Mouse (Mus musculus) kidney, embryonic 14.5 days (tissue): ENCODE measurements at regions not wholly inside any gene's neighbourhood (a gene's known extent, or its start where the extent isn't known, plus 50 kb on each side); places are given as distances from the start of the nearest gene placed in this dataset.

Source experiments
- ATAC-seq: fragments of 200-750 bp; cut with Nextera tagmentation; 2 replicates; pipeline ENCODE4 v1.8.0; 2017; ENCODE audit warnings: moderate number of reproducible peaks, mild to moderate bottlenecking, moderate TSS enrichment, moderate library complexity; ENCODE audit not compliant: low FRiP score, low TSS enrichment
- H3K27ac ChIP-seq: fragments of 300-500 bp; sonication (generic); 2 replicates; pipeline ENCODE4 v1.5.1; 2014; ENCODE audit warnings: low read depth, mild to moderate bottlenecking, low read length, moderate library complexity, mixed read lengths
- H3K27me3 ChIP-seq: fragments of 300-500 bp; sonication (generic); 2 replicates; pipeline ENCODE4 v1.6.1; 2014; ENCODE audit warnings: mild to moderate bottlenecking, low read length; ENCODE audit not compliant: control insufficient read depth, insufficient read depth
- H3K36me3 ChIP-seq: fragments of 300-500 bp; sonication (generic); 2 replicates; pipeline ENCODE4 v1.6.1; 2014; ENCODE audit warnings: low read length, mixed read lengths; ENCODE audit not compliant: control insufficient read depth, insufficient read depth
- H3K4me1 ChIP-seq: fragments of 300-500 bp; sonication (generic); 2 replicates; pipeline ENCODE4 v1.6.1; 2014; ENCODE audit warnings: low read length, mixed read lengths; ENCODE audit not compliant: control insufficient read depth, insufficient read depth
- H3K4me2 ChIP-seq: fragments of 300-500 bp; sonication (generic); replicated peaks from 2 replicates; pipeline ENCODE4 v1.6.1; 2014; ENCODE audit warnings: low read depth, mild to moderate bottlenecking, low read length
- H3K4me3 ChIP-seq: fragments of 300-500 bp; sonication (generic); 2 replicates; pipeline ENCODE4 v1.5.1; 2014; ENCODE audit warnings: mild to moderate bottlenecking, low read length
- H3K9ac ChIP-seq: fragments of 300-500 bp; sonication (generic); 2 replicates; pipeline ENCODE4 v1.6.1; 2014; ENCODE audit warnings: low read depth, mild to moderate bottlenecking, low read length, moderate library complexity
- H3K9me3 ChIP-seq: fragments of 300-500 bp; sonication (generic); 2 replicates; pipeline ENCODE4 v1.6.1; 2016; ENCODE audit warnings: low read length; ENCODE audit not compliant: control insufficient read depth
- WGBS: fragments of 180-500 bp; shearing (Covaris S2); extraction: QIAGEN DNeasy Blood & Tissue Kit; methylation state at CpG from one replicate; pipeline ENCODE4 v1.1.7; 2014; 5-methylcytosine and 5-hydroxymethylcytosine counted together

GRCm38 (mm10) chr10:67726351-67726750, 177.6 kb upstream of the Ado start:
- no peak overlapping the region for H3K4me2 ChIP-seq
- H3K9me3 ChIP-seq, result no peaks in the 10 kb centered on the region
- WGBS, result 80% methylated on average over 7 of the region's 7 CpGs
- H3K9ac ChIP-seq, result no peak overlapping the region
- no peaks in the 10 kb centered on the region for H3K36me3 ChIP-seq
- H3K27me3 ChIP-seq, result no peaks in the 10 kb centered on the region
- no peak for ATAC-seq
- no peak overlapping the region for H3K27ac ChIP-seq
- no peaks in the 10 kb centered on the region for H3K4me1 ChIP-seq
- H3K4me3 ChIP-seq, result no peak overlapping the region

- Histone ChIP-seq H3K4me2 (no peak overlapping the region), H3K36me3 (no peaks in the 10 kb centered on the region), H3K27ac (no peak overlapping the region), H3K27me3 (no peaks in the 10 kb centered on the region), H3K9me3 (no peaks in the 10 kb centered on the region), H3K9ac (no peak overlapping the region), H3K4me3 (no peak overlapping the region), H3K4me1 (no peaks in the 10 kb centered on the region)
- WGBS, result 38% methylated on average over 5 of the region's 5 CpGs
- peak; percentile 55; the same call in 1 of the 2 replicates for ATAC-seq
These were observed 173.0 kb upstream of the Ado start for GRCm38 (mm10) chr10:67721787-67722186.

DNA sequence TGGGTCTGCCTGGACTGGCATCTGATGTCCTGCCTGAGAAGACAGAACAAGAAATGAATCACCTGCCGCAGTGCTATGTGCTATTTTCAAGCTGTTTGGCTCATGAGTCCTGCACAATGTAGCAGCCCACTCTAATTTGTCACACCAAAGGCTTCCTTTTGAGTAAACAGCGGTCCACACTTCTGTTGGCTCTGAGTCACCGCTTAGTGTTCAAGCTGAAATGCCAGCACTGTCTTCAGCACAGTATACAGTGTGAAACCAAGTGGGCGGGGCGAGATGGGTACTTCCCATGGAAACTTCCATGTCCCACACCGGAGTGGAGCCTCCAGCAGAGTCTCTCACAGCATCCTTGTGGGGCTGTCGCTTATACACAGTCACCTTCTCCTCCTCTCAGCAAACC, 168.8 kb upstream of the Ado start:
- WGBS, result 79% methylated on average over 7 of the region's 7 CpGs
- H3K9ac ChIP-seq, result no peak overlapping the region
- no peaks in the 10 kb centered on the region for H3K36me3 ChIP-seq
- H3K4me1 ChIP-seq, result no peaks in the 10 kb centered on the region
- H3K4me2 ChIP-seq, result no peak overlapping the region
- H3K27ac ChIP-seq, result no peak overlapping the region
- ATAC-seq, result no peak
- no peaks in the 10 kb centered on the region for H3K27me3 ChIP-seq
- no peaks in the 10 kb centered on the region for H3K9me3 ChIP-seq
- no peak overlapping the region for H3K4me3 ChIP-seq

DNA sequence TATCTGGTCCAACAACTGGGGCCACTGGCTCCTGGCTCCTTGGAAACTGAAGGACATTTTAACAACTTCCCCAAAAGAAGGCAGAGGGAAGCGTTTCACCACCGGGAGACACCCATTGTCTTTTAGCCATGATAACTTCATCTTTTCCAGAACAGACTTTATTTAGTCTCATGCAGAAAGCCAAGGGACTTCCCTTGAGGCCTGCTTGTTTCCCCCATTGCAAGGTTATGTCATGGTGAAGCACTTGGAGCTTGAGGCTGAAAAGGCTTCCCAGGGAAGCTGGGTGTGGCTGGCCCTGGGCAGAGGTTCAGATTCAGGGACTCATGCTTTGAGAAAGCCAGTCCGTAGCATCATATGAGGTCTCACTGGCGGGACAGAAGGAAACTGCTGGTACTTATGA, 166.3 kb upstream of the Ado start:
- no peak overlapping the region for H3K4me2 ChIP-seq
- WGBS, result 91% methylated on average over 4 of the region's 4 CpGs
- no peaks in the 10 kb centered on the region for H3K4me1 ChIP-seq
- H3K9me3 ChIP-seq, result peaks cover 3% of the 10 kb centered on the region; the same call in 1 of the 2 replicates
- no peak overlapping the region for H3K9ac ChIP-seq
- H3K27ac ChIP-seq, result no peak overlapping the region
- no peak overlapping the region for H3K4me3 ChIP-seq
- no peaks in the 10 kb centered on the region for H3K27me3 ChIP-seq
- no peaks in the 10 kb centered on the region for H3K36me3 ChIP-seq
- no peak for ATAC-seq

DNA sequence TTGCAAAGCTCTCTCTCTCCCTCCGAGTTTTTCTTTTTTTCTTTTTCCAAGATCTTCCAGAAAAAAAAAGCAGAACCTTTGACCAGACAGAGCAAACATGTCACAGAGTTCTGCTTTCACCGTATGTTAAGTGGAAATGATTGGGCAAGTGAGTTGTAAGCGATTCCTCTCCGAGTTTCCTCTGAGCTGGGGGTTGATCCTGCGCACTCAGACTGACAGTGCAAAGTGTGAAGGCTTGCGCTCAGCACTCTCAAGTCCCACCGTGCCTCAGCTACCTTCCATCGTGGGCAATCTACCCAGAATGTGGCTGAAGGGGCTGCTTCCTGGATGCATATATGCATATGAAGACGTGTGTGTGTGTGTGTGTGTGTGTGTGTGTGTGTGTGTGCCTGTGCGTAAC, 164.3 kb upstream of the Ado start:
- Histone ChIP-seq H3K27me3 (no peaks in the 10 kb centered on the region), H3K27ac (no peak overlapping the region), H3K4me2 (no peak overlapping the region), H3K9me3 (peaks cover 3% of the 10 kb centered on the region; the same call in 1 of the 2 replicates), H3K4me3 (no peak overlapping the region), H3K36me3 (no peaks in the 10 kb centered on the region), H3K4me1 (no peaks in the 10 kb centered on the region), H3K9ac (no peak overlapping the region)
- ATAC-seq, result no peak
- WGBS, result 82% methylated on average over 10 of the region's 10 CpGs

- 79% methylated on average over 6 of the region's 6 CpGs for WGBS
- no peak overlapping the region for H3K9ac ChIP-seq
- ATAC-seq, result no peak
- H3K4me1 ChIP-seq, result no peaks in the 10 kb centered on the region
- no peak overlapping the region for H3K4me2 ChIP-seq
- H3K36me3 ChIP-seq, result no peaks in the 10 kb centered on the region
- peaks cover 3% of the 10 kb centered on the region; the same call in 1 of the 2 replicates for H3K9me3 ChIP-seq
- H3K4me3 ChIP-seq, result no peak overlapping the region
- H3K27me3 ChIP-seq, result no peaks in the 10 kb centered on the region
- no peak overlapping the region for H3K27ac ChIP-seq
These were observed 163.9 kb upstream of the Ado start for GRCm38 (mm10) chr10:67712665-67713064.

DNA sequence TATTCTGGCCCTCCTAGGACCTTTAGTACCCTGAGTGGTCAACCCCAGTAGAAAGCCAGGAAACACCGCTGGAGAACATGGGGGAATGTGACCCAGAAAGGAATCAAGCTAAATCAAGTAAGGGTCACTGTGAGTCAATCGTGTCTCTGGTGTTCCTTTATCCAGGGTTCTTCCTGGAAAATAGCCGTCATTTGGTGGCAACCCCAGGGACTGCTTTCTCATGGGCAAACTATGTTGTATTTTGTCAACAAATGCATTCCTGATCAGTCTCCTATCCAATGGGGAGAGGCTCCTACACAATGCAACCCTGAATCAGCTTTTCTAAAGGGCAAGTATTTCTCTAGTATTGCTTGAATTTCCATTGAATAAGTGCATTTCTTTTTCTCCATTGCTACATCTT, 163.2 kb upstream of the Ado start:
- 94% methylated on average over 3 of the region's 3 CpGs for WGBS
- Histone ChIP-seq H3K36me3 (no peaks in the 10 kb centered on the region), H3K4me2 (no peak overlapping the region), H3K27ac (no peak overlapping the region), H3K4me3 (no peak overlapping the region), H3K27me3 (no peaks in the 10 kb centered on the region), H3K9ac (no peak overlapping the region), H3K4me1 (no peaks in the 10 kb centered on the region), H3K9me3 (peaks cover 3% of the 10 kb centered on the region; the same call in 1 of the 2 replicates)
- ATAC-seq, result no peak

- no peak overlapping the region for H3K9ac ChIP-seq
- no peaks in the 10 kb centered on the region for H3K27me3 ChIP-seq
- 77% methylated on average over 7 of the region's 7 CpGs for WGBS
- ATAC-seq, result no peak
- H3K4me3 ChIP-seq, result no peak overlapping the region
- H3K27ac ChIP-seq, result no peak overlapping the region
- no peaks in the 10 kb centered on the region for H3K36me3 ChIP-seq
- H3K9me3 ChIP-seq, result no peaks in the 10 kb centered on the region
- no peaks in the 10 kb centered on the region for H3K4me1 ChIP-seq
- no peak overlapping the region for H3K4me2 ChIP-seq
These were observed 157.7 kb upstream of the Ado start for GRCm38 (mm10) chr10:67706436-67706835.

DNA sequence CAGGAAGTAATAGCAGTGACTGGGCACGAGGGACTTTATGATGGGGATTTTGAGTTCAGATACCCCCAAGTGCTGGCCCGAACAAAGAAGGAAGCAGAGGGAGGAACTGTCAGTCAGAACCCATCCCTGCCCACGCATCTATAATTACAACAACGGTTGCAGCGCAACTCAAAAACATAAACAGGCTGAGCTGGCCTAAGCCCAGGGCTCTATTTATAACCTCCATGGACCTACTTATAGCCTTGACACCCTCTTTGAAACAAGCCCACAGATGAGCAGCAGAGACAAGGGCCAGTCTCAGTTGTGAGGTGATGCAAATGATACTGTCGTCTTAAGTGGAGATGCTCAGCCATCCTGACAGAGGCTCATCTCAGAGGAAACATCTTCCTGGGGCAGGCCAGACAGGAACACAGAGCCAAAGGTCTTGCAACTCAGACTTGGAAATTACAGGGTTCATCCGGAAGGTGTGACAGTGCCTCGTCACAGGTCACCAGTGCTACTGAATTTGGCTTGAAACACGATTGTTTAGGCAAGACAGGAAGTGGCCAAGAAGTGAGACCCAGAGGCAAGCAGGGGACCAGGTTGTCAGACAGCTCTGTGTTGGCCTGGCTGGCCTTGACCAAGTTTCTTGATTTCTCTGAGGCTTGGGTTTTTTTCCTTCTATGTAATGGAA, 154.2 kb upstream of the Ado start:
- WGBS, result 55% methylated on average over 9 of the region's 9 CpGs
- no peaks in the 10 kb centered on the region for H3K9me3 ChIP-seq
- no peaks in the 10 kb centered on the region for H3K4me1 ChIP-seq
- H3K4me3 ChIP-seq, result no peak overlapping the region
- no peak overlapping the region for H3K4me2 ChIP-seq
- no peak overlapping the region for H3K27ac ChIP-seq
- H3K9ac ChIP-seq, result no peak overlapping the region
- H3K27me3 ChIP-seq, result no peaks in the 10 kb centered on the region
- no peak for ATAC-seq
- H3K36me3 ChIP-seq, result no peaks in the 10 kb centered on the region
